Mouse (Mus musculus) forebrain, embryonic 16.5 days (tissue): ENCODE data around the gene Ubash3a. TPM values are rescaled to one million over a fixed set of nuclear protein-coding genes. Genes with fewer than 3 reads are reported as not detected.
A peak's percentile ranks its signal among the peaks of the same experiment; 100 is the strongest.

ENCODE experiments used
- ATAC-seq: fragments of 200-750 bp; cut with Nextera tagmentation; 2 replicates; pipeline ENCODE4 v1.8.0; 2017; ENCODE audit warnings: mild to moderate bottlenecking, moderate library complexity
- H3K27ac ChIP-seq: fragments of 300-500 bp; sonication (generic); 2 replicates; pipeline ENCODE4 v1.5.1; 2014; ENCODE audit warnings: low read length, control low read depth
- H3K27me3 ChIP-seq: fragments of 300-500 bp; sonication (generic); replicated peaks from 2 replicates; pipeline ENCODE4 v1.6.1; 2014; ENCODE audit warnings: low read length; ENCODE audit not compliant: control insufficient read depth, insufficient read depth
- H3K36me3 ChIP-seq: fragments of 300-500 bp; sonication (generic); 2 replicates; pipeline ENCODE4 v1.6.1; 2014; ENCODE audit not compliant: control insufficient read depth, insufficient read depth
- H3K4me1 ChIP-seq: fragments of 300-500 bp; sonication (generic); replicated peaks from 2 replicates; pipeline ENCODE4 v1.6.1; 2014; ENCODE audit warnings: low read length; ENCODE audit not compliant: control insufficient read depth, insufficient read depth
- H3K4me2 ChIP-seq: fragments of 300-500 bp; sonication (generic); 2 replicates; pipeline ENCODE4 v1.6.1; 2014; ENCODE audit warnings: mild to moderate bottlenecking, low read length, control low read depth
- H3K4me3 ChIP-seq: fragments of 300-500 bp; sonication (generic); replicated peaks from 2 replicates; pipeline ENCODE4 v1.5.1; 2014; ENCODE audit warnings: mild to moderate bottlenecking, low read length, control low read depth
- H3K9ac ChIP-seq: fragments of 300-500 bp; sonication (generic); replicated peaks from 2 replicates; pipeline ENCODE4 v1.6.1; 2014; ENCODE audit warnings: low read depth, low read length, control low read depth
- H3K9me3 ChIP-seq: fragments of 300-500 bp; sonication (generic); 2 replicates; pipeline ENCODE4 v1.6.1; 2016; ENCODE audit warnings: low read length; ENCODE audit not compliant: control insufficient read depth
- WGBS: fragments of 180-500 bp; shearing (Covaris S2); extraction: QIAGEN DNeasy Blood & Tissue Kit; methylation state at CpG from one replicate; pipeline ENCODE4 v1.1.7; 2014; 5-methylcytosine and 5-hydroxymethylcytosine counted together
- polyA plus RNA-seq: library from polyadenylated mRNA; unstranded; fragments of >200 nt; fragmentation: Nextera tagmentation; extraction: Ambion mirVana; gene quantifications from 2 replicates; pipeline ENCODE4 v1.2.1, GENCODE M21; 2015

The Ubash3a gene
- polyA plus RNA-seq, 1 experiment from 2014 or later, result not detected

- Histone ChIP-seq H3K36me3 (no peaks in the 10 kb centered on the region), H3K27ac (no peak overlapping the region), H3K27me3 (no peaks in the 10 kb centered on the region), H3K4me1 (peaks cover 8% of the 10 kb centered on the region), H3K9me3 (no peaks in the 10 kb centered on the region), H3K4me2 (no peak overlapping the region), H3K4me3 (no peak overlapping the region), H3K9ac (no peak overlapping the region)
- 79% methylated on average over 6 of the region's 6 CpGs for WGBS
- ATAC-seq, result no peak
These were observed 83.2 kb downstream of the Ubash3a start for GRCm38 (mm10) chr17:31290859-31291258.

GRCm38 (mm10) chr17:31294363-31295214, 86.9 kb downstream of the Ubash3a start:
- H3K36me3 ChIP-seq, result no peaks in the 10 kb centered on the region
- no peak overlapping the region for H3K4me3 ChIP-seq
- H3K9me3 ChIP-seq, result no peaks in the 10 kb centered on the region
- no peak for ATAC-seq
- 86% methylated on average over 15 of the region's 15 CpGs for WGBS
- H3K9ac ChIP-seq, result no peak overlapping the region
- H3K4me1 ChIP-seq, result peaks cover 23% of the 10 kb centered on the region
- H3K27ac ChIP-seq, result no peak overlapping the region
- H3K4me2 ChIP-seq, result peak overlapping the region; percentile 96; the same call in 1 of the 2 replicates
- no peaks in the 10 kb centered on the region for H3K27me3 ChIP-seq

GRCm38 (mm10) chr17:31295215-31295891, 87.7 kb downstream of the Ubash3a start:
- H3K9me3 ChIP-seq, result no peaks in the 10 kb centered on the region
- WGBS, result 26% methylated on average over 25 of the region's 25 CpGs
- H3K9ac ChIP-seq, result peak overlapping the region; percentile 81
- H3K4me2 ChIP-seq, result peak overlapping the region; percentile 96
- peak overlapping the region; percentile 69 for H3K4me3 ChIP-seq
- no peaks in the 10 kb centered on the region for H3K27me3 ChIP-seq
- H3K36me3 ChIP-seq, result no peaks in the 10 kb centered on the region
- peaks cover 23% of the 10 kb centered on the region for H3K4me1 ChIP-seq
- no peak overlapping the region; the same call in 1 of the 2 replicates for H3K27ac ChIP-seq
- peak; percentile 54 for ATAC-seq

- Histone ChIP-seq H3K27ac (peak overlapping the region; percentile 60), H3K36me3 (no peaks in the 10 kb centered on the region), H3K4me2 (peak overlapping the region; percentile 96), H3K9me3 (no peaks in the 10 kb centered on the region), H3K4me3 (peak overlapping the region; percentile 69), H3K9ac (peak overlapping the region; percentile 81), H3K27me3 (no peaks in the 10 kb centered on the region), H3K4me1 (peaks cover 23% of the 10 kb centered on the region)
- WGBS, result under 1% methylated on average over 67 of the region's 68 CpGs
- ATAC-seq, result peak; percentile 81
These were observed 88.5 kb downstream of the Ubash3a start for GRCm38 (mm10) chr17:31295892-31296781.

Other genes with a start within 250 kb of the Ubash3a start
- 19.3 and 20.4 TPM in 2 replicates for gene Abcg1, start 150.2 kb upstream of the Ubash3a start, polyA plus RNA-seq
- gene Tff3, start 78.2 kb upstream of the Ubash3a start, polyA plus RNA-seq, result not detected in 2 replicates
- not detected in 2 replicates for gene Tff2, start 63.6 kb upstream of the Ubash3a start, polyA plus RNA-seq
- not detected in 2 replicates for gene Tff1, start 42.6 kb upstream of the Ubash3a start, polyA plus RNA-seq
- gene Tmprss3, start 8.9 kb upstream of the Ubash3a start, polyA plus RNA-seq, result not detected in 2 replicates
- 3.7 and 4.5 TPM in 2 replicates for gene Rsph1, start 69.5 kb downstream of the Ubash3a start, polyA plus RNA-seq
- 9.9 and 14.2 TPM in 2 replicates for gene Slc37a1, start 78.9 kb downstream of the Ubash3a start, polyA plus RNA-seq
- 55.6 and 62.2 TPM in 2 replicates for gene Pde9a, start 178.3 kb downstream of the Ubash3a start, polyA plus RNA-seq